13 mouse cellular contexts compared by ENCODE assay signal in the genomic region with DNA sequence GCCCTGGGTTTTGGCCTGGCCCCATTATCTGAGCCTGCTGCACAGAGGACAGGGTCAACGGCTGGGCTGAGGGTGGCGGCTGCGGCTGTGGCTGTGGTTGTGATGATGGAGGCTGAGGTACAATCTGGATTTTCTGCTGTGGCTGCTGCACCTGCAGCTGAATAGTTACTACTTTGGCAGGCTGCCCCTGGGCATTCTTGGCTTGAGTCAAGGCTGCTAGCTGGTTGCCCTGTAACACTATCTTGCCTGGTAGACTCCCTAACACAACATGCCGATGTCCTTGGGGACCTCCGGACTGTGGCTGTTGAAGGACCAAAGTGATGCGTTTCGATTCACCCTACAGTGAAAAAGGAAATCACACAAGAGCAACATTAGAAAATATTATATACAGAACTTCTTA. TPM values are rescaled to one million over a fixed set of nuclear protein-coding genes. Genes with fewer than 3 reads are reported as not detected.
DNase-seq lines count a peak whose midpoint lies in the region; ATAC-seq lines count a peak whose summit lies in the region.
"Had no signal": no experiment of that assay in that cellular context is flagged by ENCODE, and none has a peak within 500 bp of the region (broad histone marks: within the 10 kb centered on the region; RNA-seq: fewer than 3 reads in every experiment).

No protein-coding gene starts in this region.

- 95% methylated on average over 7 of the region's 7 CpGs for WGBS in heart, embryonic 12.5 days

- no peaks in the 10 kb centered on the region for H3K9me3 ChIP-seq in heart, embryonic 12.5 days (replicated peaks)
- H3K9me3 ChIP-seq: kidney, embryonic 15.5 days; neural tube, embryonic 15.5 days had no signal

- DNase-seq in heart, adult 11 months: peak; percentile 95
- peak; percentile 77 for DNase-seq in adrenal gland, postnatal 10 days
- peak; percentile 17 to 22 for DNase-seq in gastrocnemius, postnatal 36 days
- DNase-seq in ovary, postnatal 36 days (ENCODE audit: low spot score): peak; percentile 71
- DNase-seq in frontal cortex, postnatal 36 days (ENCODE audit: low spot score in 2 of 2): no peak
- DNase-seq in left cerebral cortex, postnatal 25 days (ENCODE audit: low spot score in 2 of 2): no peak
- DNase-seq in retina, embryonic 14.5 days (ENCODE audit: low spot score): no peak
- DNase-seq: lung, adult 18-20 months; thymus, postnatal 25 days had no signal

- H3K4me2 ChIP-seq in heart, embryonic 12.5 days: no peak overlapping the region
- H3K4me2 ChIP-seq: kidney, embryonic 15.5 days; neural tube, embryonic 15.5 days had no signal

- intact Hi-C loops in gastrocnemius, postnatal 36 days (cut with DNase I): no loop called here
- intact Hi-C loops in left cerebral cortex, postnatal 25 days (cut with DNase I): no loop called here

- H3K27me3 ChIP-seq in heart, embryonic 12.5 days (replicated peaks): no peaks in the 10 kb centered on the region
- H3K27me3 ChIP-seq: kidney, embryonic 15.5 days; neural tube, embryonic 15.5 days had no signal

- no peaks in the 10 kb centered on the region for H3K4me1 ChIP-seq in heart, embryonic 12.5 days (replicated peaks)
- H3K4me1 ChIP-seq: kidney, embryonic 15.5 days; neural tube, embryonic 15.5 days had no signal

- no peak overlapping the region for H3K4me3 ChIP-seq in heart, embryonic 12.5 days
- H3K4me3 ChIP-seq: kidney, embryonic 15.5 days; neural tube, embryonic 15.5 days had no signal

- no peak overlapping the region for H3K27ac ChIP-seq in heart, embryonic 12.5 days (ENCODE audit: poor library complexity, severe bottlenecking)
- H3K27ac ChIP-seq: kidney, embryonic 15.5 days; neural tube, embryonic 15.5 days had no signal

- no peak overlapping the region for H3K9ac ChIP-seq in heart, embryonic 12.5 days
- H3K9ac ChIP-seq: kidney, embryonic 15.5 days; neural tube, embryonic 15.5 days had no signal

- ATAC-seq in heart, embryonic 12.5 days (ENCODE audit: insufficient number of reproducible peaks, low FRiP score): no peak
- ATAC-seq: inflammation-experienced regulatory T-cells, adult 6 months had no signal

- peaks cover 76% of the 10 kb centered on the region for H3K36me3 ChIP-seq in heart, embryonic 12.5 days

RNA-seq across cellular contexts. Expression of a gene that starts 22.4 kb away (rescaled TPM):
- polyA plus RNA-seq in heart, embryonic 12.5 days (2016; fragmentation: Nextera tagmentation; extraction: Ambion mirVana): 35.0 and 36.0 TPM in 2 replicates
- 100 to 1,000 TPM in 1 of 2 experiments, 10 to 100 TPM in 1; 71.0 to 103 TPM for total RNA-seq in adrenal gland, postnatal 10 days (2021)
- total RNA-seq in gastrocnemius, postnatal 36 days (2021): 10 to 100 TPM; 26.6 to 30.8 TPM
- 100 to 1,000 TPM; 115 to 122 TPM for total RNA-seq in left cerebral cortex, postnatal 25 days (2021)

RNA-seq across cellular contexts. Expression of a gene that starts 37.9 kb away (rescaled TPM):
- 35.8 and 36.5 TPM in 2 replicates for polyA plus RNA-seq in heart, embryonic 12.5 days (2016; fragmentation: Nextera tagmentation; extraction: Ambion mirVana)
- total RNA-seq in adrenal gland, postnatal 10 days (2021): 10 to 100 TPM; 53.1 to 54.0 TPM
- total RNA-seq in gastrocnemius, postnatal 36 days (2021): 10 to 100 TPM; 10.1 to 13.7 TPM
- total RNA-seq in left cerebral cortex, postnatal 25 days (2021): 10 to 100 TPM; 50.5 to 52.0 TPM

RNA-seq across cellular contexts. Expression of a gene that starts 43.8 kb away (rescaled TPM):
- 35.8 and 41.5 TPM in 2 replicates for polyA plus RNA-seq in heart, embryonic 12.5 days (2016; fragmentation: Nextera tagmentation; extraction: Ambion mirVana)
- 10 to 100 TPM; 41.7 to 52.8 TPM for total RNA-seq in adrenal gland, postnatal 10 days (2021)
- total RNA-seq in gastrocnemius, postnatal 36 days (2021): 10 to 100 TPM; 43.5 to 46.1 TPM
- total RNA-seq in left cerebral cortex, postnatal 25 days (2021): 10 to 100 TPM; 65.5 to 66.8 TPM

RNA-seq across cellular contexts. Expression of a gene that starts 44.2 kb away (rescaled TPM):
- polyA plus RNA-seq in heart, embryonic 12.5 days (2016; fragmentation: Nextera tagmentation; extraction: Ambion mirVana): 15.1 and 16.7 TPM in 2 replicates
- 10 to 100 TPM; 26.2 to 29.0 TPM for total RNA-seq in adrenal gland, postnatal 10 days (2021)
- 1 to 10 TPM; 2.0 to 3.0 TPM for total RNA-seq in gastrocnemius, postnatal 36 days (2021)
- 10 to 100 TPM; 30.9 to 32.4 TPM for total RNA-seq in left cerebral cortex, postnatal 25 days (2021)

Comparison
In these comparisons a context has a peak if more than half of its experiments do, and no peak if none do; other contexts are left out.
1. DNase-seq: peak in heart, adult 11 months (single experiment), adrenal gland, postnatal 10 days (single experiment), gastrocnemius, postnatal 36 days (2 of 2) and ovary, postnatal 36 days (single experiment); none in frontal cortex, postnatal 36 days (0 of 2), left cerebral cortex, postnatal 25 days (0 of 2) and retina, embryonic 14.5 days (single experiment).